Mouse (Mus musculus) retina, embryonic 14.5 days (tissue): ENCODE results near the gene Cdk19.
A peak's percentile ranks its signal among the peaks of the same experiment; 100 is the strongest.

ENCODE experiments used
- DNase-seq: peaks from one replicate; pipeline ENCODE4 v3.0.0-alpha.2; 2015; ENCODE audit warnings: low spot score

Cdk19 gene

DNA sequence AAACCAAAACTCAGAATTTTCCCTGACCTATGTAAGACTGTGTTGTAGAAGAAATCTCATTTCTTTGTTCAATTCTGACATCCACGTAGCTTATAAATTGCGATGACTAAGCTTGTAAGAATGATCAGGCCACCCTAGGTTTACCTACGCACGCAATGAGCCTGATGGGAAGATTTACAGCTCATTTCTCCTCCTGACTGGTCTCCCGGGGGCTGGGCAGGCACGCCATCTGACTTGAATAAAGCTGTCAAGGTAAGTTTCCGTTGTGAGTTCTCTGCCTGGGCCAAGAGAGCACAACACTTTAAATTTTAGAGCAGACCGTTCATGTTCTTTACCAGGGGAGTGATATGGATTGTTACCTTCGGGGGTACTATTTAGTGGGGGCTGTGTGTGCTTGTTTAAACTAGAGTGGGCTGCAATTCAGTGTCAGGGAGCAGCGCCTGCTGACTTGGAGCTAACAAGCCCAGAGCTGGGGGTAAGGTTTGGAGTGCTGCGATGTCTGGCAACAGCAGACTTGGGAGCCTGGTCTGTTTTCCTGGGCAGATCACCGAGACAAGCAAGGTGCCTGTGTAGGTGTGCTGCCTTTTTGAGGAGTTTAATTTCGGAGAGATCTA, at the start of gene Cdk19:
Cdk19 (plus strand) TSS at position 214 of the 614 bp plus-strand sequence.
- no peak for DNase-seq

DNA sequence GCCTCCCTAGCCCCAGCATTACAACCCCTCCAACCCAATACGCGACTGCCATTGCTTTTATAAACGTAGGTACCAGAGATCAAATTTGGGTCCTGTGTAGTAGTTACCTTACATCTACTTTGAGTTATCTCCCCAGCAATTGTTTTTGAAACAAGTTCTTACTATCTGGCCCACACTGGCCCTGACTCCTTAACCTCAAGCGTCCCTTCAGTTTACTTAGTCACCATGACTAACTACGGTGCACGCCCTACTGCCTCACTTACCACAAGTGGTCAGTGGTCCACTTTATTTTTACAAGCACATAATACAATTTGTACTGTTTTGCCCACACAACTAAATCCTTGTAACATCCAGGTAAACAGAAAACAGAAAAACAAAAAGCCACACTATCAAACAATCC, 46.7 kb upstream of the Cdk19 start:
- no peak for DNase-seq

DNA sequence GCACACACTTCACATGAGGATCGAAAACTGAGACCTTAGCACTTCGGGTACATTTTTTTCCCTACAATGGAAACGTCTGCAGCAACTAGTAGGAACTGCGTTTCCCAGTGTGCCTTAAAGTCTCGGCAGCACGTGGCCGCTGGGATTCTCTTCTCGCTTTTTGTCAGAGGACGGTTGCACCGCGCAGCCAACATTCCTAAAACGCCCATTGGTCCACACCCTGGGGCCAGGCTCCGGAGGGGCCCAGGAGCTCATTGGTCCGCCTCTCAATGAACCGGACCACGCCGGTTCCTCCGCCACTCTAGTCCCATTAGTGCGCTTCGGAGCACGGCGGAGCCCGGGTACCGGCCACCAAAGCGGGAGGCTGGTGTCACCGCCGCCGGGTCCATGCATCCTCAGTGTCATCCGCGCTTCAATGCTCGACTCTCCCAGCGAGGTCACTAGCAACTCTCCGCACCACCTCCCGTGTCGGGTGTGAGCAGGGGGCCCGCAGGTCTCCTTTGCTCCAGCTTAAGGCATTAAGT, 38.7 kb upstream of the Cdk19 start:
- peak; percentile 91 for DNase-seq

- peak; percentile 51 for DNase-seq
Measured at GRCm38 (mm10) chr10:40301181-40302075, 37.9 kb upstream of the Cdk19 start.

DNA sequence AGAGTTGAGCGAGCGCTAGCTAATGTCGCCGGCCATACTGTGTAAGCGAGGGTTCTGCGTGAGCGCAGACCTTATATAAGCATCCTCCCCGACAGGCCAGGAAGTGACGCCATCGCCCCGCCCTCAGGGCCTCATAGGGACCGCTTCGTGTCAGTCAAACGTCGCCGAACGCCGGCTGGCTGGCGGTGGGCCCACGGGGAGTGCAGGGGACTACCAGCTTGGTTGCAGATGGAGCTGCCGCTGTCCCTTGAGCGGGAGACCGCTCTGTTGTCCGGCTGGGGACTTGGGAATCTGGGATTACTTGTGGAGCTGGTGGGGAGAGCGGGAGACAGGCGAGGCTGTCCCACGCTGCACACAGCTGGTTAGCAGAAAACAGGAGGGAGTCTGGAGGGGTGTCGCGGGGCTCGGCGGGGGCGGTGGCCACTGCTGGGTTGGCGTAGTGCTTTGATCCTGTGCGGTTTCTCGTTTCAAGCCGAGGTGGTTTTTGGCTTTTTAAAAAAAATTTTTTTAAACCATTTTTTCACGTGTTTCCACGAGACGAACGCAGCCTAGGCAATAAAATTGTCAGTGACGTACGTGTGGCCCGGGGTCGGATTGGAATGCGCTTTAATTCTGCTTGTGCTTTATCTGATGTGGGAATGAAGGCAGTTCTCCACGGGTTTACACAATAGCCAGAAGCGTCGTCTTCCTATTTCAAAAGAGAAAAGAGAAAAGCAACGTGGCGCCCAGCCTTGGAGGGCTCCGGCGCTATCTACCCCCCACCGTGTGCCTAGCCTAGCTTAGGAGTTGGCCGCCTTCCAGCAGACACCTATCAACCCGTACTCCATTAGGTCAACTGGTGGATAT, 37.0 kb upstream of the Cdk19 start, which contains the start of gene Amd1:
Amd1 (minus strand) TSS at position 47 of the 846 bp plus-strand sequence.
- peak; percentile 100 for DNase-seq

DNA sequence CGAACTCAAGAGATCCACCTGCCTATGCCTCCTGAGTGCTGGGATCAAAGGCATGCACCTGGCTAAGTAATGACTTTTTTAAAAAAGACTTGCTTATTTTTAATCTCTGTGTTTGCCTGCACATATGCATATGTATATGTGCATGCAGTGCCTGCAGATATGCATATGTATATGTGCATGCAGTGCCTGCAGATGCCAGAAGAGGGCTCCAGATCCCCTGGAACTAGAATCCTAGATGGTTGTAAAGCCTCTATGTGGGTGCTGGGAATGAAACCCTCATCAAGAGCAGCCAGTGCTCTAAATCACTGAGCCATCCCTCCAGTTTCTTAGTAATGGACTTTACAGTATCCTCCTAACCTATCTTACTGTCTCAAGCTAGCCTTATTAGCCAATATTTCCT, 33.4 kb upstream of the Cdk19 start:
- no peak for DNase-seq

DNA sequence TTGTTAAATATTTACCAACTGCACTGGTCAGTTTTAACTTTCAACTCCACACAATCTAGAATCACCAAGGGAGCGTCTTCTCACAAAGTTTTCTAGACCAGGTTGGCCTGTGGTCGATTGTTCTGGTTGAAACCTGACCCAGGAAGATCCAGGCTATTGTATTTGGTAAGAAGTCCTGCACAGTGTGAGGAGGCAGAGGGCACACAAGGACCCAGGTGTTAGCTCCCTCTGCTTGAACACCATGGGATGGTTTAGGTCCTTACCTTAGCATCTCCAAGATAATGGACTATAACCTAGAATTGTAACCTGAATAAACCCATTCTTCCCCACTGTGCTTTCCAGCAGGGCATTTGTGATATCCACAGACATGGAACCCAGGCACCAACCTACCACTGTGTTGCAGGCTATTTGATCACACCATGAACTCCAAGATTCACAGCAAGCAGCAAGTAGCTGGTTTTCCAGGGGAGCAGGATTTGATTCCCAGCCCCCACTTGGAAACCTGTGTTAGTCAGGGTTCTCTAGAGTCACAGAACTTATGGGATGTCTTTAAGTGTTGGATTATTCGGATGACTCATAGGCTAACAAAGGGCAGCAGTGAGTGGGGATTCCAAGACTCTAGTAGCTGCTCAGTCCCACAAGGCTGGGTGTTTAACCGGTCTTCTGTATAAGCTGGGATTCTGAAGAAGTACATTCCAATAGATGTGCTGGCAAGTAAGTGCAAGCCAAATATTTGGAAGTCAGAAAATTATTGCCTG, 31.4 kb upstream of the Cdk19 start:
- DNase-seq = no peak

DNA sequence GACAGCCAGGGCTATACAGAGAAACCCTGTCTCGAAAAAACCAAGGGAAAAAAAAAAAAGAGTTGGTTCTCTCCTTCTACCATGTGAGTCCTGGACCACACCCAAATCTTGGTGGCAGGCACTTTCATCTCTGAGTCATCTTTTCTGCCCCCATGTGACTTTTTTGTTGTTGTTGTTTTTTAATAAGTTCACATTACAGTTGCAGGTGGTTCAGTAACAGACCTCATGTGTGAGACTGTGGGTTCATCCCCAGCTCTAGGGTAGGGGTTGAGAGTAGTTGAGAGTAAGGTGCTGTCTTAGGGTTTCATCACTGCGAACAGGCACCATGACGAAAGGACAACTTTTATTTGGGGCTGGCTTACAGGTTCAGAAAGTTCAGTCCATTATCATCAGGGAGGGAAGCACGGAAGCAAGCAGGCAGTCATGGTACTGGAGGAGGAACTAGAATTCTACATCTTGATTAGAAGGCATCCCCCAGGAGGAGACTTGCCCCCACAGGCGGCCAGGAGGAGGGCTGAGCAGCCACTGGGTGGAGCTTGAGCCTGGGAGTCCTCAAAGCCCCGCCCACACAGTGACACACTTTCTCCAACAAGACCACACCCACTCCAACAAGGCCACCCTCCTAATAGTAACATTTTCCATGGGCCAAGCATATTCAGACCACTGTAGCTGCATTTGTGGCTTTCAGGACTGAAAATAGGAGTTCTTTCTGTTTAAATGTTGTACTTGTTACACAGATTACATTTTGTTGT, 29.3 kb upstream of the Cdk19 start:
- peak; percentile 28 for DNase-seq

GRCm38 (mm10) chr10:40312781-40313180, 26.6 kb upstream of the Cdk19 start:
- DNase-seq = no peak

DNA sequence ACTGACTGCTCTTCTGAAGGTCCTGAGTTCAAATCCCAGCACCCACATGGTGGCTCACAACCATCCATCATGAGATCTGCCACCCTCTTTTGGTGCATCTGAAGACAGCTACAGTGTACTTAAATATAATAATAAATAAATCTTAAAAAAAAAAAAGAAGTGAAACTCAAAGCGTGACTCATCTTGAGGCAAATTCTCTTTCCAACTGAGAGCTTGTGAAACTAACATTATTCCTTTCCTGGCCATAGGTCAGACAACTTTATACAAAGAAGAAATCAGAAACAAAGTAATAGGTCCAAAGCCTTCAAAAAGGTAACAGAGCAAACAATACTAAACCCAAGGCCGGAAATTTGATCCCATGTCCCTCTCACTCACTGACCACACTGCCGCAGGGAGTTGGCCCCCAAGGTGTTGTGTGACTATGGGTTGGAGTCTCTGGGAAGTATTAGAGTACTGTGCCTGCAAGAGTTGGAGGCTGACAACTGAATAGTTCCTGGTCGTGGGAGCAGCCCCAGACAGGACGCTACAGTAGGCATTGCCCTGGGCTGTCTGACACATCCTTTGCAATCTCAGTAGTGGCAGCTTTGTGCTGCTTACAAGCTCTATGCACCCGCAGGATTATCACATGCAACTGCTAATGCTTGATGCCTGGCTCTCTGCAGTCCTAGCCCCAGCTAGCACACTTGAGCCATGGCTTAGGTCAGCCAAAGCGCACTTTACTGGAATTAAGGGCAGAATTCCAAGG, 22.4 kb upstream of the Cdk19 start:
- DNase-seq = no peak

DNA sequence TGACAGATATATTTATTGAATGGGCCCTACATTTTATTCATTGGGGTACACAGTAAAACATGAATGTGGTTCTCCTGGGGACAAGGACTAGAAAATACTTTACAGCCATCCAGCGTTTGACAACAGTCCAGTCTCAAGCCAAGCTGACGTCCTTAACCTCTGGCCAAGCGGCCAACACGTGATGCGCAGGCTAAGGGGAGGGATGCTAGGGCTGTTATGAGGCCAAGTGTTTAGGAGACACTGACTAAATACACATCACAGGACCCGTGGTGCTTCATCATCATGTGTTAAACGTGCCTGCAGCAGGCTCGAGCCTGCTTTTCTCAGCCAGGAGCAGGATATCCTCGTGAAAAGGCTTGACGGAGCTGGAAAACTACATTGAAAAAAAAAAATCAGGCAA, 19.1 kb upstream of the Cdk19 start:
- no peak for DNase-seq

DNA sequence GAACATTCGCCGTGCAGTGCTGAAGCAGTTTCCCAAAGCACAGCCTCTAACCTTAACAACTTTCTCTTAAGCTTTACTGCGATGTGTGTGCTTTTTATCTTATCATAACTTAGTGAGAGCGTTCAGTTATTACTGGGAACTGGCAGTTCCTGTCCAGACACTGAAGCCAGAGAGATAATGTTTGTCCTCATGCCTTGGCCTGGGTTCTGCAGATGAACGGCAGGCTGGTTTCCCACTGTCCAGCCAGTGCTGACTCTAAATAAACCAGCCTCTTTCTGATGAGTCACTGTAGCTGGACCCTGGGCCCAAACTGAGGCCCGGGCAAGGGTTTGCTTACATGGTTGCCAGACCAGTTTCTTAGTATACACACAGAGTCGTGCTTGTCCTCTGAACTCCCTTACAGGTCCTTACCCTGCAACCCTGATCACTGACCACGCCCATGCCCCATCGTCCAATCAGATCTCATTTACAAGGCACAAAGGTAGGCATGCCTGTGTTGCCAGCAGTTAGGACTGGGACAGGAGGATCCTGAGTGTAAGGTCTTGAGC, 11.3 kb upstream of the Cdk19 start:
- no peak for DNase-seq

- DNase-seq = no peak
Measured at GRCm38 (mm10) chr10:40330262-40330661, 9.1 kb upstream of the Cdk19 start.

GRCm38 (mm10) chr10:40332864-40333263, 6.5 kb upstream of the Cdk19 start:
- no peak for DNase-seq

GRCm38 (mm10) chr10:40342036-40342435, 2.7 kb downstream of the Cdk19 start:
- no peak for DNase-seq

- no peak for DNase-seq
Measured at GRCm38 (mm10) chr10:40346776-40347403, 7.5 kb downstream of the Cdk19 start.

- DNase-seq = no peak
Measured at GRCm38 (mm10) chr10:40347461-40347954, 8.1 kb downstream of the Cdk19 start.

DNA sequence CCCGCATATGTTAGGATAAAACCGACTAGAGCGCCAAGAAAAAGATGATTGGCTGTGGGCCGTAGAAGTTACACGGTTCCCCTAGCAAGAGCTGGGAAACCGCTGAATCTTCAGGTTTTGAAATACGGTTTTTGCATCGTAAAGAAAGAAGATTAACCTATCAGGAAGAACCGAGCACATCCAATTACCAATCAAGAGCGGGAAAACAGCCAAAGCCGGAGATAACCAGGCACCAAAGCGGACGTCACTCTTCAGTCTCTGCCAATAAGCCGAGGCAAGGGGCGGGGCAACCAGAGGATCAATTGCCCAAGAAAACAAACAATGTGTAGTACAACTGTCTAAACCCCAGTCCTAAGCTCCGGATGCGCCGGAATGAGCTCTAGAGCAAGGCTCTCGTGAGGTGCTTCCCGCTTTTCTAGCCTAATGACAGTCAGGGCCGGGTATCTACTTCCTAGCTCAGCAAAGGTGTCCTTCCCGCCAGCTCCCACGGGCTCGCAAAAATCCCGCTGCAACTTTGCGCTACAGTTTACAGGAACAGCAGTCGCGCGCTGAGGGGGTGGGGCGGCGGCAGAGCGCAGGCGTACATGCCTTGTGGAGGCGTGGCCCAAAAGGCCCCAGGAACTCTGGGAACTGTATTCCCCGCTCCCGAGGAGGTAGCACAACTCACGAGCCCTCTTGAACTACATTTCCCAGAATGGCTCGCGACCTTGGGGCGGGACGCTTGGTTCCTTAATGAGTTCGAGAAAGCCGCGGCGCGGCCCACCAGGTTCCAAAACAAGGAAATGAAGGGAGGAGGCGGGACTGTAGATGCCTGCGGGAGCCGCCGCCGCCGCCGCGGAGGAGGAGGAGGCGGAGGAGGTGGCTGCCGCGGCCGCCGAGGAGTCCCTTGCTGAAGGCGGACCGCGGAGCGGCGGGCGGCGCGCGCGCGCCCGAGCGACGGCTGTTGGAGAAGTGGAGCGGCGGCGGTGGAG, 9.5 kb downstream of the Cdk19 start:
- DNase-seq = peak; percentile 99
